Mouse (Mus musculus) hindbrain, postnatal 0 days (tissue): ENCODE measurements around the gene Fam216b. TPM values are rescaled to one million over a fixed set of nuclear protein-coding genes. Genes with fewer than 3 reads are reported as not detected.

ENCODE experiments used
- ATAC-seq: fragments of 200-750 bp; cut with Nextera tagmentation; 2 replicates; pipeline ENCODE4 v1.8.0; 2017; ENCODE audit warnings: mild to moderate bottlenecking, moderate TSS enrichment, moderate library complexity
- DNase-seq: peaks from one replicate; pipeline ENCODE4 v3.0.0-alpha.2; 2015; ENCODE audit warnings: low spot score
- H3K27ac ChIP-seq: fragments of 300-500 bp; sonication (generic); 2 replicates; pipeline ENCODE4 v1.5.1; 2014; ENCODE audit warnings: mild to moderate bottlenecking
- H3K27me3 ChIP-seq: fragments of 300-500 bp; sonication (generic); 2 replicates; pipeline ENCODE4 v1.6.1; 2014; ENCODE audit warnings: low read length, mixed read lengths; ENCODE audit not compliant: insufficient read depth
- H3K36me3 ChIP-seq: fragments of 300-500 bp; sonication (generic); 2 replicates; pipeline ENCODE4 v1.6.1; 2014; ENCODE audit warnings: low read length, mixed read lengths; ENCODE audit not compliant: insufficient read depth
- H3K4me1 ChIP-seq: fragments of 300-500 bp; sonication (generic); 2 replicates; pipeline ENCODE4 v1.6.1; 2014; ENCODE audit warnings: antibody characterized with exemption, low read length, mixed read lengths; ENCODE audit not compliant: insufficient read depth
- H3K4me2 ChIP-seq: fragments of 300-500 bp; sonication (generic); 2 replicates; pipeline ENCODE4 v1.6.1; 2014; ENCODE audit warnings: low read depth, mild to moderate bottlenecking, low read length, moderate library complexity, mixed read lengths
- H3K4me3 ChIP-seq: fragments of 300-500 bp; sonication (generic); 2 replicates; pipeline ENCODE4 v1.5.1; 2014; ENCODE audit warnings: low read length
- H3K9ac ChIP-seq: fragments of 300-500 bp; sonication (generic); replicated peaks from 2 replicates; pipeline ENCODE4 v1.6.1; 2014; ENCODE audit warnings: mild to moderate bottlenecking, low read length, moderate library complexity, mixed read lengths
- H3K9me3 ChIP-seq: fragments of 300-500 bp; sonication (generic); 2 replicates; pipeline ENCODE4 v1.6.1; 2016; ENCODE audit warnings: low read length, mixed read lengths
- CTCF ChIP-seq: IDR thresholded peaks from 2 replicates; pipeline ENCODE4 v1.5.1; 2016; ENCODE audit warnings: antibody characterized with exemption, control low read depth, low read depth
- WGBS: fragments of 180-500 bp; shearing (Covaris S2); extraction: QIAGEN DNeasy Blood & Tissue Kit; methylation state at CpG from one replicate; pipeline ENCODE4 v1.1.7; 2014; 5-methylcytosine and 5-hydroxymethylcytosine counted together
- polyA plus RNA-seq: library from polyadenylated mRNA; unstranded; fragments of >200 nt; fragmentation: Nextera tagmentation; extraction: Ambion mirVana; gene quantifications from 2 replicates; pipeline ENCODE4 v1.2.1, GENCODE M21; 2015
- total RNA-seq: library from RNA; depleted of rRNA; stranded (reverse); fragments of >200 nt; gene quantifications from 2 replicates; pipeline ENCODE4 v1.2.3, GENCODE M21; 2014; rRNA removed

Gene Fam216b
- 5.4 and 7.3 TPM in 2 replicates for total RNA-seq
- polyA plus RNA-seq, result 4.5 and 6.7 TPM in 2 replicates

GRCm38 (mm10) chr14:78088907-78089306, at the start of gene Fam216b:
Gene Fam216b (minus strand): TSS chr14:78089007.
- ATAC-seq (no peak), DNase-seq (peak; percentile 9)
- H3K9ac ChIP-seq, result no peak within 1 kb of the TSS
- TF ChIP-seq CTCF, result no peak
- no peak within 1 kb of the TSS for H3K4me2 ChIP-seq
- no peaks in the 10 kb centered on the region for H3K36me3 ChIP-seq
- H3K27ac ChIP-seq, result no peak within 1 kb of the TSS
- 83% methylated on average over 6 of the region's 6 CpGs for WGBS
- H3K4me3 ChIP-seq, result no peak within 1 kb of the TSS
- no peaks in the 10 kb centered on the region for H3K27me3 ChIP-seq
- H3K4me1 ChIP-seq, result no peaks in the 10 kb centered on the region
- H3K9me3 ChIP-seq, result no peaks in the 10 kb centered on the region

DNA sequence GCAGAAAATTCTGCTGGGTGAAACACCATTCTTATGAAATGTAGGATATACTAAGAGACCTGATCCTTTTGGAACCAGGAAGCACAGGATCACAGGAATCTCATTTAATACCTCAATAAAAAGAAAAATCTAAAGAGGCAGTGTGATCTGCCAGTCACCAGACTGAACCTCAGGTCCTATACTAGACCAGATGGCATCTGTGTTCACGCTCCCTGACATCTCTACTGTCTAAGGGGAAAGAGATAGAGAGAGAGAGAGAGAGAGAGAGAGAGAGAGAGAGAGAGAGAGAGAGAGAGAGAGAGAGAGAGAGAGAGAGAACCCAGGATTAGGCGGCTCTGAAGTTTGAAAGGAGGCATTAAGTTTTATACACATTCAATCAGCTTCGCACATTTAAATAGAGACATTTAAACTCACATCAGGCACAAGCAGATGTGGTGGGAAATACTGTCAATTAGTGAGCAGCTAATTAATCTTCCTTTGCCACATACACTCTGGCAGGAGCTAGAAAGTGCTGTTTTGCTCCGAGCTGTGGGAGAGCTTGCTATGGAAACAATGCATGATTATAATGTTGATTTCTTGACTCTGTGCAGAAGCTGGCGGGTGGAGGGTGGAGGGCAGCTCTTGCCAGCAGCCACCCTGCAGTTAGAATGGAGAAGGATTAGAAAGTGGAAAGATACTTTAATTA, 43.7 kb upstream of the Fam216b start:
- no peaks in the 10 kb centered on the region for H3K4me1 ChIP-seq
- H3K4me3 ChIP-seq, result no peak overlapping the region
- ATAC-seq (peak; percentile 51; the same call in 1 of the 2 replicates), DNase-seq (peak; percentile 59)
- 16% methylated on average over 5 of the region's 5 CpGs for WGBS
- no peak for TF ChIP-seq CTCF
- H3K27ac ChIP-seq, result no peak overlapping the region
- no peaks in the 10 kb centered on the region for H3K9me3 ChIP-seq
- H3K4me2 ChIP-seq, result no peak overlapping the region
- H3K36me3 ChIP-seq, result no peaks in the 10 kb centered on the region
- H3K27me3 ChIP-seq, result no peaks in the 10 kb centered on the region
- no peak overlapping the region for H3K9ac ChIP-seq

DNA sequence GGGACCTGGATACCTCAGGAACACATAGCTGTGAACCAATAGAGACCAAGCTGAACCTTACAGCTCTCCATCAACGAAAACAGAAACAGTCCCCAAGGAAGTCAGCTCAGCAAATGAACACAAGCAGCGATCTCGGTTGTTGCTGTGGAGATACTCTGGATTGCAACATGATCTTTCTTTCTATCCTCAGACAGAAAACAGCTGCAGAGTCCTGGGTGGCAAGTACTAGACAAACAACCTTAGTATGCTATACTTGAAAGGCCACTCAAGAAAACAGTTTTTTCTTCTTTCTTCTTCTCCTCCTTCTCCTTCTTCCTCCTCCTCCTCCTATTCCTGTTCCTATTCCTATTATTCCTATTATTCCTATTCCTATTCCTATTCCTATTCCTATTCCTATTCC, 37.9 kb upstream of the Fam216b start:
- H3K27me3 ChIP-seq, result no peaks in the 10 kb centered on the region
- H3K27ac ChIP-seq, result no peak overlapping the region
- no peak for TF ChIP-seq CTCF
- no peak overlapping the region for H3K9ac ChIP-seq
- no peak overlapping the region for H3K4me3 ChIP-seq
- ATAC-seq (no peak), DNase-seq (no peak)
- H3K9me3 ChIP-seq, result no peaks in the 10 kb centered on the region
- no peaks in the 10 kb centered on the region for H3K4me1 ChIP-seq
- H3K36me3 ChIP-seq, result no peaks in the 10 kb centered on the region
- no peak overlapping the region for H3K4me2 ChIP-seq
- 40% methylated on average over 3 of the region's 3 CpGs for WGBS

GRCm38 (mm10) chr14:78120286-78120685, 31.5 kb upstream of the Fam216b start:
- H3K9ac ChIP-seq, result no peak overlapping the region
- no peak for TF ChIP-seq CTCF
- no peaks in the 10 kb centered on the region for H3K4me1 ChIP-seq
- WGBS, result 44% methylated on average over 3 of the region's 3 CpGs
- ATAC-seq, result no peak
- no peaks in the 10 kb centered on the region for H3K9me3 ChIP-seq
- H3K27ac ChIP-seq, result no peak overlapping the region
- H3K4me3 ChIP-seq, result no peak overlapping the region
- DNase-seq, result no peak
- H3K4me2 ChIP-seq, result no peak overlapping the region
- H3K36me3 ChIP-seq, result no peaks in the 10 kb centered on the region
- no peaks in the 10 kb centered on the region for H3K27me3 ChIP-seq

DNA sequence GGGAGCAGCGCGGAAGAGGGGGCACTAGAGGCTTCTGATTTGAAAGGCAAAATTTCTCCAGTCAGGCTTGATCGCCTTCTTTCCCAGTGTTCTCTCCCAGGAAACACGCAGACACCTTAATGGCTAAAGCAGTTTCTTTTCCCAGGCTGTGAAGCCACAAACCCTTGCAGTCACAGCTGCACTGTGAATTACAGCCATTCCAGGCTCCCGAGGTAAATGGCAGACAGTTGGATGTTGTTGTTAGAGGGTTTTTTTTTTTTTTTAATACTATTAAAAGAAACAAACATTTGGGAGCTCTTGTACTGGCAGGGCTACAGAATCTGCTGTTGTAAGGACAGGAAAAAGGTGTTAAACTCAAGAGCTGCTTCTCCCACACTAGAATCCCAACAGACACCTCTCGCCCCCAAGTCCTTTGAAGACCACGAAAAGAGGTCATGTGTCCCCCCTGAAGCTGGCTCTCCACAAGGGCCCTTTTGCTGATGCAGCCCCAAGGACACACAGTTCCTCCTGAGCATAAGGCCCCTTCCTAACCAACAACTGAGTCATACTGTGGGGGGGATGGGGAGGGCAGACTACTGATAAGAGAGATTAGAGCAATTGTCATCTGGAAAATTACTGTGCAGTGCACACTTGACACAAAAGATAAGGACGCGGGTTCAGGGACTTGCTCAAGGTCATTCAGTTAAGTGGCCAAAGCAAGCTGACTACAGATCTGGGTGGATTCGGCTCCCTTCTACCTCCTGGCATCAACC, 30.8 kb upstream of the Fam216b start:
- WGBS, result 61% methylated on average over 10 of the region's 10 CpGs
- H3K4me1 ChIP-seq, result no peaks in the 10 kb centered on the region

GRCm38 (mm10) chr14:78117671-78118070, 28.9 kb upstream of the Fam216b start:
- Histone ChIP-seq H3K36me3 (no peaks in the 10 kb centered on the region), H3K9me3 (no peaks in the 10 kb centered on the region), H3K4me3 (no peak overlapping the region), H3K27me3 (no peaks in the 10 kb centered on the region), H3K27ac (no peak overlapping the region), H3K4me1 (no peaks in the 10 kb centered on the region), H3K9ac (no peak overlapping the region), H3K4me2 (no peak overlapping the region)
- TF ChIP-seq CTCF, result no peak
- DNase-seq (no peak), ATAC-seq (no peak)
- WGBS, result 67% methylated on average over 4 of the region's 4 CpGs

More for the DNA sequence above, 30.8 kb upstream of the Fam216b start:
- H3K27ac ChIP-seq, result no peak overlapping the region
- ATAC-seq (no peak), DNase-seq (peak; percentile 6)
- H3K9ac ChIP-seq, result no peak overlapping the region
- H3K36me3 ChIP-seq, result no peaks in the 10 kb centered on the region
- no peak overlapping the region for H3K4me3 ChIP-seq
- H3K9me3 ChIP-seq, result no peaks in the 10 kb centered on the region
- H3K4me2 ChIP-seq, result no peak overlapping the region
- no peak for TF ChIP-seq CTCF
- no peaks in the 10 kb centered on the region for H3K27me3 ChIP-seq

DNA sequence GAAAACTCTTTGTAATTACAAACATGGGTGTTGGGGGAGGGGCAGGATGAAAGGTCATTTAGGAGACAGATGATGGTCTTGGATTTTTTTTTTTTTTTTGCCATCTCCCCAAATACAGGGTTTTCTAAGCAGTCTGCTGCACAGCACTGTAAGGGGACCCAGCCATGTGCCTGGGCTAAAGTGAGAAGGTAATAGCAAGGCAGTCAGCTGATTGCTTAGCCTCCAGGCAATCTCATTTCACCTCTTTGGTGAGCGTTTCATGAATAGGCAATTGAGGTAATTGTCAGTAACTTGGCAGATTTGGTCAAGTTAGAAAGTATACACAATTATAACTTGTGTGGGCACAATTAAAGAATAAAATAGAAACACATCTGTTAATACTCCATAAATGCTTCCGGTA, 28.5 kb upstream of the Fam216b start:
- no peaks in the 10 kb centered on the region for H3K36me3 ChIP-seq
- DNase-seq (no peak), ATAC-seq (no peak)
- no peak overlapping the region for H3K9ac ChIP-seq
- no peak overlapping the region for H3K4me2 ChIP-seq
- no peak for TF ChIP-seq CTCF
- no peaks in the 10 kb centered on the region for H3K27me3 ChIP-seq
- WGBS, result 64% methylated on average over 2 of the region's 2 CpGs
- H3K9me3 ChIP-seq, result no peaks in the 10 kb centered on the region
- no peak overlapping the region for H3K4me3 ChIP-seq
- H3K27ac ChIP-seq, result no peak overlapping the region
- no peaks in the 10 kb centered on the region for H3K4me1 ChIP-seq
